Mouse (Mus musculus) retina, embryonic 14.5 days (tissue): ENCODE results near the gene Zfp84.

Experiments
- DNase-seq: peaks from one replicate; pipeline ENCODE4 v3.0.0-alpha.2; 2015; ENCODE audit warnings: low spot score

Zfp84 gene

DNA sequence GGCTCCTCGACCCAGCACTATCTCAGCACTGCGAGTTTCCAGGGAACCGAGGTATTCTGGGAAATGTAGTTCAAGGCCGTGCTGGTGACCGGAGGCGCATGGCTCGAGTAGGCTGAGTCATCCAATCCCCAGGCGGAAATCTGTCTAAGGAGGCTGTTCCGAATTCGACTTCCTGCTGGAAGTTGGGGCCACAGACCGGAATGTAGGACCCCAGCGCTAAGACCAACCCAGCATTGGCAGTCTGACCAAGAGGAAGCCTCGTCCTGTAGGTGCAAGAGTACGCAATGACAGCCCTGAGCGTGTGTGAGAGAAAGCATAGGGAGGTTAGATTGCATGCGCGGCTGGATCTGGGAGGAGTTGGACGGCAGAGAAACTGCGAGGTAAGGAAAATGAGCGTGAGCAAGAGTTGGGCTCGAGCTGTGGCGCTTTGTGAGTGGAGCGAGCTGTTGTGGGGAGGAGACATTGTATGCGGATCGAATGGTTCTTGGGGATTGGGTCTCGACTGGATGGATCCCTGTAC lies 47.6 kb downstream of the Zfp84 start, which contains the start of gene Zfp790:
Gene Zfp790, plus strand, starts transcription at position 205 of the 520 bp plus-strand sequence.
- peak; percentile 96 for DNase-seq

DNA sequence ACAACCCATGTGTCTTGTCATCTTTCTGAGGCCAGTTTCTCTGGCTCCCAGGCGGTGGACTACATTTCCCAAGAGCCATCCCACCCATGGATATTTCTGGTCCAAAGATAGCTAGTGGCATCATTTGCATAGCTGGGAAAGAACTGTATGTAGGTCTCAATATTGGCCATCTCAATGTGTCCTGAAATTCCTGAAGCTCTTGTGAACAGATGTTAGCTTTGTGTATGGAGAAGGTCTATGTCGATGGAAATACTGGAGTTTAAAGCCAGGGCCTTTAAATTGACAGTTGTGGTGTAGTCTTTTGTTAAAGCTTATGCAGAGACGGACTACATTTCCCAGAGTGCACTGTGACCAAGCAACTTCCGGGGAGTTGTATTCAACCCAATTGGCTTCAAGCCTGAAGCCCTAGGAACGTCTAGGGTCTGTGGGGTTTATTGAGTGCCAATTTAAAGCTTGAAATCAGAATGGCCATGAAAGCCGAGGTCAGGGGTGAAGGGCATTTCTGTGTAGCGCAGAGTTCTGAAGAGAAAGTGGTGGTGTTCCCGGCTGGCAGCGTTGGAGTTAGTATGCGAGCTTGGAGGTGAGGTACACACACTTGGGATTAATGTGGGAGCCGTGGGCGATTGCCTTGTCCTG lies 50.4 kb downstream of the Zfp84 start:
- DNase-seq: peak; percentile 89

GRCm38 (mm10) chr7:29828001-29828400 lies 59.6 kb downstream of the Zfp84 start:
- no peak for DNase-seq
